Mouse (Mus musculus) stomach, embryonic 14.5 days (tissue): Measurements from ENCODE around the gene Ube2o. TPM values are rescaled to one million over a fixed set of nuclear protein-coding genes. Genes with fewer than 3 reads are reported as not detected.
A peak's percentile ranks its signal among the peaks of the same experiment; 100 is the strongest.

ENCODE experiments used
- ATAC-seq: fragments of 200-750 bp; cut with Nextera tagmentation; 2 replicates; pipeline ENCODE4 v1.8.0; 2017; ENCODE audit warnings: low read depth, moderate TSS enrichment; ENCODE audit not compliant: insufficient number of reproducible peaks, insufficient read depth, low FRiP score
- H3K27ac ChIP-seq: fragments of 300-500 bp; sonication (generic); 2 replicates; pipeline ENCODE4 v1.5.1; 2014; ENCODE audit warnings: mild to moderate bottlenecking, low read length, moderate library complexity, mixed read lengths
- H3K27me3 ChIP-seq: fragments of 300-500 bp; sonication (generic); 2 replicates; pipeline ENCODE4 v1.6.1; 2014; ENCODE audit warnings: low read length, control low read depth, mixed read lengths; ENCODE audit not compliant: control insufficient read depth, insufficient read depth
- H3K36me3 ChIP-seq: fragments of 300-500 bp; sonication (generic); 2 replicates; pipeline ENCODE4 v1.6.1; 2014; ENCODE audit warnings: mild to moderate bottlenecking, control low read depth, low read length, moderate library complexity, mixed read lengths; ENCODE audit not compliant: control insufficient read depth, insufficient read depth
- H3K4me1 ChIP-seq: fragments of 300-500 bp; sonication (generic); 2 replicates; pipeline ENCODE4 v1.6.1; 2014; ENCODE audit warnings: low read length, control low read depth, mixed read lengths; ENCODE audit not compliant: control insufficient read depth, insufficient read depth
- H3K4me2 ChIP-seq: fragments of 300-500 bp; sonication (generic); replicated peaks from 2 replicates; pipeline ENCODE4 v1.6.1; 2014; ENCODE audit warnings: low read depth, low read length, control low read depth
- H3K4me3 ChIP-seq: fragments of 300-500 bp; sonication (generic); 2 replicates; pipeline ENCODE4 v1.5.1; 2014; ENCODE audit warnings: low read depth, low read length, control low read depth
- H3K9ac ChIP-seq: fragments of 300-500 bp; sonication (generic); replicated peaks from 2 replicates; pipeline ENCODE4 v1.6.1; 2014; ENCODE audit warnings: low read depth, mild to moderate bottlenecking, control low read depth, low read length, moderate library complexity, mixed read lengths
- H3K9me3 ChIP-seq: fragments of 300-500 bp; sonication (generic); 2 replicates; pipeline ENCODE4 v1.6.1; 2016; ENCODE audit warnings: low read depth, low read length, control low read depth; ENCODE audit not compliant: control insufficient read depth
- WGBS: fragments of 180-500 bp; shearing (Covaris S2); extraction: QIAGEN DNeasy Blood & Tissue Kit; methylation state at CpG from one replicate; pipeline ENCODE4 v1.1.7; 2014; 5-methylcytosine and 5-hydroxymethylcytosine counted together
- polyA plus RNA-seq: library from polyadenylated mRNA; unstranded; fragments of >200 nt; fragmentation: Nextera tagmentation; extraction: Ambion mirVana; gene quantifications from 2 replicates; pipeline ENCODE4 v1.2.1, GENCODE M21; 2014

The Ube2o gene
- polyA plus RNA-seq, 1 experiment from 2014 or later, result 11.4 TPM

- Histone ChIP-seq H3K9ac (peak overlapping the region; percentile 97), H3K27me3 (no peaks in the 10 kb centered on the region), H3K9me3 (no peaks in the 10 kb centered on the region), H3K4me2 (peak overlapping the region; percentile 54), H3K36me3 (peaks cover 29% of the 10 kb centered on the region), H3K4me1 (peaks cover 9% of the 10 kb centered on the region; the same call in 1 of the 2 replicates), H3K27ac (no peak overlapping the region; the same call in 1 of the 2 replicates), H3K4me3 (peak overlapping the region; percentile 97)
- WGBS, result 72% methylated on average over 14 of the region's 14 CpGs
- ATAC-seq, result no peak
These were observed 92.4 kb downstream of the Ube2o start for GRCm38 (mm10) chr11:116488693-116489375.

GRCm38 (mm10) chr11:116488207-116488606 lies 93.0 kb downstream of the Ube2o start:
- Histone ChIP-seq H3K36me3 (peaks cover 33% of the 10 kb centered on the region), H3K9me3 (no peaks in the 10 kb centered on the region), H3K27ac (no peak overlapping the region), H3K4me3 (no peak overlapping the region), H3K4me1 (peaks cover 9% of the 10 kb centered on the region; the same call in 1 of the 2 replicates), H3K4me2 (no peak overlapping the region), H3K27me3 (no peaks in the 10 kb centered on the region), H3K9ac (no peak overlapping the region)
- no peak for ATAC-seq

Other genes starting within 250 kb of the Ube2o start
- gene Foxj1, start 246.0 kb downstream of the Ube2o start, polyA plus RNA-seq, result 0.17 and 0.34 TPM in 2 replicates
- gene Rnf157, start 168.4 kb downstream of the Ube2o start, polyA plus RNA-seq, result 9.8 and 12.8 TPM in 2 replicates
- 56.1 and 60.7 TPM in 2 replicates for gene Ubald2, start 147.4 kb downstream of the Ube2o start, polyA plus RNA-seq
- 0.22 TPM in 1 of 2 replicates, not detected in the other for gene Qrich2, start 115.2 kb downstream of the Ube2o start, polyA plus RNA-seq
- 216 and 218 TPM in 2 replicates for gene Prpsap1, start 87.2 kb downstream of the Ube2o start, polyA plus RNA-seq
- gene Sphk1, start 50.5 kb downstream of the Ube2o start, polyA plus RNA-seq, result 11.5 and 13.0 TPM in 2 replicates
- gene Aanat, start 5.0 kb upstream of the Ube2o start, polyA plus RNA-seq, result not detected in 2 replicates
- gene Rhbdf2, start 45.6 kb upstream of the Ube2o start, polyA plus RNA-seq, result 4.5 and 6.2 TPM in 2 replicates
- 1.2 and 1.7 TPM in 2 replicates for gene Prcd, start 72.1 kb upstream of the Ube2o start, polyA plus RNA-seq
- 19.9 and 20.8 TPM in 2 replicates for gene Cygb, start 72.9 kb upstream of the Ube2o start, polyA plus RNA-seq
- gene St6galnac1, start 194.1 kb upstream of the Ube2o start, polyA plus RNA-seq, result not detected in 2 replicates
- gene Mxra7, start 246.6 kb upstream of the Ube2o start, polyA plus RNA-seq, result 16.5 and 17.4 TPM in 2 replicates